Mouse (Mus musculus): ENCODE measurements at regions not wholly inside any gene's neighbourhood (a gene's known extent, or its start where the extent isn't known, plus 50 kb on each side); places are given as distances from the start of the nearest gene placed in this dataset.
A peak's percentile ranks its signal among the peaks of the same experiment; 100 is the strongest.

- Histone ChIP-seq H3K4me3 (replicated peaks; ENCODE audit: control insufficient read depth, low read depth, low read length) (no peak overlapping the region), H3K27ac (ENCODE audit: control insufficient read depth, insufficient read depth, low read depth, low read length, poor library complexity) (no peak overlapping the region), H3K4me1 (ENCODE audit: control insufficient read depth, insufficient read depth, low read length) (peaks cover 2% of the 10 kb centered on the region)
- TF ChIP-seq POLR2A (IDR thresholded peaks at IDR 0.05; ENCODE audit: borderline replicate concordance, control insufficient read depth, low read depth, low read length) (no peak), CTCF (IDR thresholded peaks at IDR 0.05; ENCODE audit: control insufficient read depth, insufficient read depth, low read length) (no peak)
- WGBS, result 31% methylated on average over 12 of the region's 12 CpGs
Measured at GRCm38 (mm10) chr16:29996139-29997069, 67.8 kb upstream of the Hes1 start.

- H3K4me1 ChIP-seq (ENCODE audit: control insufficient read depth, insufficient read depth, low read length), result peaks cover 2% of the 10 kb centered on the region
- H3K27ac ChIP-seq (ENCODE audit: control insufficient read depth, insufficient read depth, low read depth, low read length, poor library complexity), result no peak overlapping the region
- WGBS, result 76% methylated on average over 2 of the region's 2 CpGs
Measured at GRCm38 (mm10) chr16:30000166-30000565, 64.0 kb upstream of the Hes1 start.

GRCm38 (mm10) chr16:30005124-30005523 is 59.1 kb upstream of the Hes1 start:
- Histone ChIP-seq H3K4me1 (ENCODE audit: control insufficient read depth, insufficient read depth, low read length) (peaks cover 1% of the 10 kb centered on the region; the same call in 1 of the 2 replicates), H3K4me3 (replicated peaks; ENCODE audit: control insufficient read depth, low read depth, low read length) (no peak overlapping the region), H3K27ac (ENCODE audit: control insufficient read depth, insufficient read depth, low read depth, low read length, poor library complexity) (no peak overlapping the region)
- no peak for TF ChIP-seq CTCF (IDR thresholded peaks at IDR 0.05; ENCODE audit: control insufficient read depth, insufficient read depth, low read length)
- no peak for TF ChIP-seq POLR2A (IDR thresholded peaks at IDR 0.05; ENCODE audit: borderline replicate concordance, control insufficient read depth, low read depth, low read length)
- 75% methylated on average over 3 of the region's 3 CpGs for WGBS

More at GRCm38 (mm10) chr16:30000166-30000565, 64.0 kb upstream of the Hes1 start:
- H3K4me3 ChIP-seq (replicated peaks; ENCODE audit: control insufficient read depth, low read depth, low read length), result no peak overlapping the region
- TF ChIP-seq POLR2A (IDR thresholded peaks at IDR 0.05; ENCODE audit: borderline replicate concordance, control insufficient read depth, low read depth, low read length) (no peak), CTCF (IDR thresholded peaks at IDR 0.05; ENCODE audit: control insufficient read depth, insufficient read depth, low read length) (no peak)

- Histone ChIP-seq H3K4me3 (replicated peaks; ENCODE audit: control insufficient read depth, low read depth, low read length) (no peak overlapping the region), H3K27ac (ENCODE audit: control insufficient read depth, insufficient read depth, low read depth, low read length, poor library complexity) (no peak overlapping the region), H3K4me1 (ENCODE audit: control insufficient read depth, insufficient read depth, low read length) (peaks cover 1% of the 10 kb centered on the region; the same call in 1 of the 2 replicates)
- TF ChIP-seq POLR2A (IDR thresholded peaks at IDR 0.05; ENCODE audit: borderline replicate concordance, control insufficient read depth, low read depth, low read length), result no peak
- no peak for TF ChIP-seq CTCF (IDR thresholded peaks at IDR 0.05; ENCODE audit: control insufficient read depth, insufficient read depth, low read length)
- WGBS, result 72% methylated on average over 4 of the region's 4 CpGs
Measured at GRCm38 (mm10) chr16:30006826-30007225, 57.4 kb upstream of the Hes1 start.

- TF ChIP-seq CTCF (IDR thresholded peaks at IDR 0.05; ENCODE audit: control insufficient read depth, insufficient read depth, low read length), result no peak
- TF ChIP-seq POLR2A (IDR thresholded peaks at IDR 0.05; ENCODE audit: borderline replicate concordance, control insufficient read depth, low read depth, low read length), result peak; percentile 25; the same call in 1 of the 2 replicates
- Histone ChIP-seq H3K4me3 (replicated peaks; ENCODE audit: control insufficient read depth, low read depth, low read length) (peak overlapping the region; percentile 63), H3K27ac (ENCODE audit: control insufficient read depth, insufficient read depth, low read depth, low read length, poor library complexity) (peak overlapping the region; percentile 55), H3K4me1 (ENCODE audit: control insufficient read depth, insufficient read depth, low read length) (peaks cover 1% of the 10 kb centered on the region; the same call in 1 of the 2 replicates)
- WGBS, result 2% methylated on average over 62 of the region's 62 CpGs
Measured at GRCm38 (mm10) chr16:30008451-30009357, 55.5 kb upstream of the Hes1 start.

- no peak for TF ChIP-seq CTCF (IDR thresholded peaks at IDR 0.05; ENCODE audit: control insufficient read depth, insufficient read depth, low read length)
- TF ChIP-seq POLR2A (IDR thresholded peaks at IDR 0.05; ENCODE audit: borderline replicate concordance, control insufficient read depth, low read depth, low read length), result no peak
- Histone ChIP-seq H3K27ac (ENCODE audit: control insufficient read depth, insufficient read depth, low read depth, low read length, poor library complexity) (no peak overlapping the region; the same call in 1 of the 2 replicates), H3K4me1 (ENCODE audit: control insufficient read depth, insufficient read depth, low read length) (peaks cover 1% of the 10 kb centered on the region), H3K4me3 (replicated peaks; ENCODE audit: control insufficient read depth, low read depth, low read length) (peak overlapping the region; percentile 5)
- 9% methylated on average over 17 of the region's 17 CpGs for WGBS
Measured at GRCm38 (mm10) chr16:30009521-30010186, 54.5 kb upstream of the Hes1 start.

- H3K4me1 ChIP-seq (ENCODE audit: control insufficient read depth, insufficient read depth, low read length), result peaks cover 1% of the 10 kb centered on the region
- WGBS, result 36% methylated on average over 2 of the region's 2 CpGs
- no peak overlapping the region for H3K27ac ChIP-seq (ENCODE audit: control insufficient read depth, insufficient read depth, low read depth, low read length, poor library complexity)
- H3K4me3 ChIP-seq (replicated peaks; ENCODE audit: control insufficient read depth, low read depth, low read length), result no peak overlapping the region
- TF ChIP-seq POLR2A (IDR thresholded peaks at IDR 0.05; ENCODE audit: borderline replicate concordance, control insufficient read depth, low read depth, low read length) (no peak), CTCF (IDR thresholded peaks at IDR 0.05; ENCODE audit: control insufficient read depth, insufficient read depth, low read length) (no peak)
Measured at GRCm38 (mm10) chr16:30013123-30013522, 51.1 kb upstream of the Hes1 start.
